Mouse (Mus musculus) kidney, adult 2 months (tissue): ENCODE results near the gene Hpn. TPM values are rescaled to one million over a fixed set of nuclear protein-coding genes. Genes with fewer than 3 reads are reported as not detected.
A peak's percentile ranks its signal among the peaks of the same experiment; 100 is the strongest.

Experiments
- DNase-seq: peaks from one replicate; pipeline ENCODE4 v3.0.0; 2021
- H3K27ac ChIP-seq: fragments of 200-500 bp; 2 replicates; pipeline ENCODE4 v1.5.1; 2012; ENCODE audit warnings: low read depth, low read length, control low read depth, inconsistent platforms; ENCODE audit not compliant: insufficient read depth
- H3K27me3 ChIP-seq: fragments of 200-500 bp; replicated peaks from 2 replicates; pipeline ENCODE4 v1.6.1; 2012; ENCODE audit warnings: mild to moderate bottlenecking, moderate library complexity, low read length, inconsistent platforms; ENCODE audit not compliant: control insufficient read depth, insufficient read depth
- H3K36me3 ChIP-seq: fragments of 200-500 bp; 2 replicates; pipeline ENCODE4 v1.6.1; 2012; ENCODE audit warnings: mild to moderate bottlenecking, moderate library complexity, low read length, inconsistent platforms; ENCODE audit not compliant: control insufficient read depth, insufficient read depth
- H3K4me1 ChIP-seq: fragments of 200-500 bp; 2 replicates; pipeline ENCODE4 v1.6.1; 2011; ENCODE audit warnings: low read length; ENCODE audit not compliant: control insufficient read depth, insufficient read depth
- H3K4me3 ChIP-seq: fragments of 200-500 bp; 2 replicates; pipeline ENCODE4 v1.5.1; 2011; ENCODE audit warnings: mild to moderate bottlenecking, low read depth, low read length, control low read depth; ENCODE audit not compliant: insufficient read depth
- CTCF ChIP-seq: fragments of 200-500 bp; conservative IDR thresholded peaks from 2 replicates; pipeline ENCODE4 v1.5.1; 2011; ENCODE audit warnings: low read depth, mild to moderate bottlenecking, control low read depth, low read length, moderate library complexity, mixed read lengths; ENCODE audit not compliant: insufficient read depth, insufficient read length
- POLR2A ChIP-seq: fragments of 200-500 bp; IDR thresholded peaks from one replicate; pipeline ENCODE4 v1.6.1; 2011; ENCODE audit warnings: low read depth, low read length, control low read depth
- WGBS: fragments of 180-500 bp; shearing (Covaris S2); methylation state at CpG from one replicate; pipeline ENCODE4 v1.1.7; 2018; 5-methylcytosine and 5-hydroxymethylcytosine counted together
- polyA plus RNA-seq: library from polyadenylated mRNA; depleted of rRNA; stranded (reverse); fragments of >200 nt; gene quantifications from 2 replicates; pipeline ENCODE4 v1.2.3, GENCODE M21; 2012

Hpn gene
- polyA plus RNA-seq, 1 experiment: 626 TPM

DNA sequence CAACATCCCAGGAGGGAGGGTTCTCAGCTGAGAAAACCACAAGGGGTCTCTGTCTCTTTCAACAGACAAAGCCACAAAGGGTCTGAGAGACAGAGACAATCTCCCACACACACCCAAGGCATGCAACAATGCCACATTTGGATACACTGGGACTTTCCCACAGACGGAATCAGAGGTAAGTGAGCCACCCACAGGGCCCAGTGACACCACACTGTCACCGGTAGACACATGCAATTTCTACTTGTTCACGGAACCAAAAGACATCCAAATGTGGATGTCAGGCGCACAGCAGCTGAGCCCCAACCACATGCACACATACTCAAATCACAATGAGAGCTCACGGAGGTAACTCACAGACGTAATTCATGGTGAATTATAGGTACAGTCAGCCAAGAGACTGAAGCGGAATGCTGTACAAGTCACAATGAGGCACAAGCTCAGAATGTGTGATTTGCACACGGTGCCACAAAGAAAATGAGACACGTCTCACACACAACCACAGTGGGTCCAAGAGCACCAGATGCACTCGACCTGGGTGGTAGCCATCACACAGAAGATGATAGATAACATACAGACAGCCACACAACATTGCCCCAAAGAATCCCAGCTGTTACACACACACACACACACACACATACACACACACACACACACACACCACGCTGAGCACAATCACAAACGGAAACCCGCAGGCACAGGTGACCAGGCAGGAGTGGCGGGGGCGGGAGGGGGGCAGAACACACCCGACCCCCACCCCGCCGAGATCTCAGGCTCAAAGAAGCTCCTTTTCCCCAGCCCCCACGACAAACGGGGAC is 34.9 kb upstream of the Hpn start:
- no peak overlapping the region for H3K27ac ChIP-seq
- H3K27me3 ChIP-seq: no peaks in the 10 kb centered on the region
- no peak for TF ChIP-seq CTCF
- DNase-seq: no peak
- 11% methylated on average over 20 of the region's 20 CpGs for WGBS
- H3K36me3 ChIP-seq: no peaks in the 10 kb centered on the region
- H3K4me3 ChIP-seq: peak overlapping the region; percentile 98
- H3K4me1 ChIP-seq: peaks cover 12% of the 10 kb centered on the region

DNA sequence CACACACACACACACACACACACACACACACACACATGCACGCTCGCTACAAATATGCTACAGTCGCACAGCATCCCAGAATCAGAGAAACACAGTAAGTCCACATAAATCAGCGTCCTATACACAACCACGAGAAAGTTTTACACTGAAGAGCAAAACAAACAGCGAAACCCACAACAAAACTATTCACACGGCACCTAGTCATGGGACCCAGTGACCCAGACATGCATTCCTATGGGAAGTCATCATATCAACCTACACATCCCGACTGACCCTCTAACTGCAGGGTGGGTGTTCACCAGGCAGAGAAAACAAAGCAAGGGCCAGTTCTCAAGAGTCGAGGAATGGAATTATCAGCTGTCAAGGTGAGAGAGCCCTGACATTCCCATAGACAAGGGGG is 34.2 kb upstream of the Hpn start:
- no peak overlapping the region for H3K27ac ChIP-seq
- no peaks in the 10 kb centered on the region for H3K27me3 ChIP-seq
- H3K4me3 ChIP-seq: peak overlapping the region; percentile 29; the same call in 1 of the 2 replicates
- TF ChIP-seq POLR2A: no peak
- no peak for TF ChIP-seq CTCF
- DNase-seq: no peak
- no peaks in the 10 kb centered on the region for H3K36me3 ChIP-seq
- peaks cover 12% of the 10 kb centered on the region for H3K4me1 ChIP-seq
- WGBS: 38% methylated on average over 9 of the region's 9 CpGs

DNA sequence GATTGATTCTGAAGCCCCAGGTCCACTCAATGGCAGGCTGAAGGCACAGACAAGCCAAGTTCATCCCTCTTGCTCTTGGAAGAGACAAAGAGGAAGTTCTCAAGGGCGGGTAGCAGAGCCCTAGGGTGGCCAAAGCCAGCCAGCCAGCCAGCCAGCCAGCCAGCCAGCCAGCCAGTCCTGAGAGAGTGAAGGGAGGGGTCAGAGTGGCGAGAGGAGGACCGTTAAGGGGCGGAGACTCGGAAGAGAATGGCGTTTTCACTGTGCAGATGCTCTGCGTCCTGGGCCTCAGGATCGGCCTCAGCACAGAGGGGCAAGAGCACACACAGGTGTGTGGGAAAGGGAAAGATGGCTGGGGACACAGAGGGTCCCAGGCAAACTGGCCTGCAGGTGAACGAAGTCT is 33.7 kb upstream of the Hpn start:
- H3K27ac ChIP-seq: peak overlapping the region; percentile 27
- TF ChIP-seq CTCF: no peak
- TF ChIP-seq POLR2A: no peak
- peak overlapping the region; percentile 29; the same call in 1 of the 2 replicates for H3K4me3 ChIP-seq
- peak; percentile 76 for DNase-seq
- no peaks in the 10 kb centered on the region for H3K36me3 ChIP-seq
- 8% methylated on average over 9 of the region's 9 CpGs for WGBS
- H3K4me1 ChIP-seq: peaks cover 12% of the 10 kb centered on the region
- H3K27me3 ChIP-seq: no peaks in the 10 kb centered on the region

DNA sequence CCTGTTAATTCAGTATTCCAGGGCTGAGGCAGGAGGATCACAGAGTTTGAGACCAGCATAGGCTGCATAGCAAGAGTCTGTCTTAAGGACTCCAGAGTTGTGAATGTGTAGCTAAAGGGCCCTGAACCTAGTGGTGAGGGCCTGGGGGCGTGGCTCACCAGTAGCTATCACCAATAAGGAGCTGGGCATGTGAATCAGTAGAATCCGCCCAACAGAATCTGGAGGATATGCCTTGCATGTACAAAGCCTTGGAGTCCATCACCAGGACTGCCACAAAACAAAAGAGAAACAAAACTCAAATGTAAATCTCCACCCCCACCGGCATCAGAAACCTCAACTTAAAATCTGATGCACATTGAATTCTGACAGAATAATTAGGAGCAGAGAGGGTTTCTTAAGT is 33.0 kb upstream of the Hpn start:
- 81% methylated on average over 3 of the region's 3 CpGs for WGBS
- no peak for TF ChIP-seq POLR2A
- TF ChIP-seq CTCF: no peak
- H3K4me3 ChIP-seq: no peak overlapping the region
- no peak for DNase-seq
- no peaks in the 10 kb centered on the region for H3K36me3 ChIP-seq
- peaks cover 12% of the 10 kb centered on the region for H3K4me1 ChIP-seq
- H3K27ac ChIP-seq: peak overlapping the region; percentile 27; the same call in 1 of the 2 replicates
- no peaks in the 10 kb centered on the region for H3K27me3 ChIP-seq

DNA sequence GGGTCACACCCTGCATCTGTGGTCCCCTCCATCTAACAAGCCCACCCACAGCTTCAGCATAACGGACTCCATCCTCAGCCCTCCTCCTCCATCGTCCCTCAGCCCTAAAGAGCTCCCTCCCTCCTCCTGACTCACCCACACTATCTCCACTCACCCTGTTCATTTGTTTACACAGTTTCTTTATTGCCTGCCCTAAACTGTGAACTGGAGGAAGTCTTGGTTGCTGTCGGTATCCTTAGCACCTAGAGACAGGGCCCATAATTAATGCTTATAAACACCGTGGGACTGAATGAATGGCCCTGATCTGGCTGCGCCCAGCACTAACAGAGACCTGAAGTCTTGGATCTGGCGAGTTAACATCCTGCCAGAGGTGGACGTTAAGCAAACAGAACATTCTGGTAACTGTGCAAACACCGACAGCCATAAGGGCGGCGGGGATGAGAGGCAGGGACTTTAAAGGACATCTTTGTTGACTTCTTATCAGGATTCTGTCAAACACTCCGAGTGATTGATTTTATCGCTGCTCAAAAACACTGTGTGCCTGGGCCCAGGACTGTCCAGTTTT is 30.6 kb upstream of the Hpn start:
- no peaks in the 10 kb centered on the region for H3K27me3 ChIP-seq
- DNase-seq: no peak

DNA sequence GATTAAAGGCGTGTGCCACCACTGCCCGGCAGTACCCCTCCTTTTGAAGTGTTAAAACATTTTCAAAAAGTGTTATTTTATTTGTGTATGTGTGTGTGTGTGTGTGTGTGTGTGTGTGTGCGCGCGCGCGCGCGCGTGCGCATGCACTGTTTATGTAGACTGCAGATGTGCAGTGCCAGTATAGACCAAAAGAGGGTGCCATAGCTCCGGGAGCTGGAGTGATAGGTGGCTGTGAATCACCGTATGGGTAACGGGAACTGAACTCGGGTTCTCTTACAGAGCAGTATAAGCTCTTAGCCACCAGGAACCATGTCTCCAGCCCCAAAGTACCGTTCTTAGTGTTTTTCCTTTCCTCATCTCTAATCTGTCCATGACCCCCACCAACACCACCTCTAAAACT is 29.8 kb upstream of the Hpn start:
- 97% methylated on average over 16 of the region's 16 CpGs for WGBS
- Histone ChIP-seq H3K36me3 (peaks cover 2% of the 10 kb centered on the region), H3K27me3 (no peaks in the 10 kb centered on the region), H3K27ac (no peak overlapping the region), H3K4me3 (no peak overlapping the region), H3K4me1 (peaks cover 6% of the 10 kb centered on the region)
- no peak for DNase-seq
- TF ChIP-seq POLR2A (no peak), CTCF (peak; percentile 27; the same call in 1 of the 2 replicates)

More for the DNA sequence above, 30.6 kb upstream of the Hpn start:
- Histone ChIP-seq H3K4me1 (peaks cover 6% of the 10 kb centered on the region), H3K27ac (no peak overlapping the region), H3K36me3 (peaks cover 2% of the 10 kb centered on the region), H3K4me3 (no peak overlapping the region)
- WGBS: 58% methylated on average over 12 of the region's 12 CpGs
- TF ChIP-seq POLR2A: no peak
- no peak for TF ChIP-seq CTCF

DNA sequence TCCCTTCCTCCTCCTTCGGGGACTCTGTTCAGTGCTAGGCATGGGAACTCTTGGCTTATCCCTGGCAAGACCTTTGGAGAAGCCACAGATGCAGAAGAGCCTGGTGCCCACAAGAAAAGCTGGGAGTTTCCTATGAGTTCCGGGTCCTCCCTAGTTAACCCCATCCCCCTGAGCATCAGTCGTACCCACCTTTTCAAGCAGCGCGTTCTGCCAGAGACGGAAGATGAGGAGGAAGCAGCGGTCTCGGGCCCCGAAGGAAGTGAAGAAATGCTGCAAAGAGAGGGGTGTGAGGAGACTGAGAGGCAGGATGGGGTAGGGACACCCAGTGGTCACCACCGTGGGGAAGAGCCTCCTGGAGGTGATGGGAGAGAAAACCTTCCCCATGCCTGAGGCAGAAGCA is 25.9 kb upstream of the Hpn start:
- H3K4me3 ChIP-seq: no peak overlapping the region
- H3K4me1 ChIP-seq: no peaks in the 10 kb centered on the region
- peaks cover 4% of the 10 kb centered on the region for H3K36me3 ChIP-seq
- no peak for DNase-seq
- 87% methylated on average over 10 of the region's 10 CpGs for WGBS
- TF ChIP-seq CTCF: no peak
- no peak for TF ChIP-seq POLR2A
- H3K27me3 ChIP-seq: no peaks in the 10 kb centered on the region
- no peak overlapping the region for H3K27ac ChIP-seq
